Mouse (Mus musculus) testis, adult 2 months (tissue): ENCODE data around the gene St8sia6. TPM values are rescaled to one million over a fixed set of nuclear protein-coding genes. Genes with fewer than 3 reads are reported as not detected.

Experiments
- H3K27ac ChIP-seq: fragments of 200-500 bp; 2 replicates; pipeline ENCODE4 v1.5.1; 2012; ENCODE audit warnings: low read depth, low read length; ENCODE audit not compliant: control insufficient read depth, insufficient read depth
- H3K27me3 ChIP-seq: fragments of 200-500 bp; 2 replicates; pipeline ENCODE4 v1.6.1; 2012; ENCODE audit warnings: mild to moderate bottlenecking, low read length, moderate library complexity; ENCODE audit not compliant: control insufficient read depth, insufficient read depth
- H3K36me3 ChIP-seq: fragments of 200-500 bp; 2 replicates; pipeline ENCODE4 v1.6.1; 2012; ENCODE audit warnings: mild to moderate bottlenecking, low read length; ENCODE audit not compliant: control insufficient read depth, insufficient read depth
- H3K4me1 ChIP-seq: fragments of 200-500 bp; 2 replicates; pipeline ENCODE4 v1.6.1; 2012; ENCODE audit warnings: low read length; ENCODE audit not compliant: control insufficient read depth, insufficient read depth
- H3K4me3 ChIP-seq: fragments of 200-500 bp; 2 replicates; pipeline ENCODE4 v1.5.1; 2012; ENCODE audit warnings: low read depth, mild to moderate bottlenecking, low read length, moderate library complexity, mixed read lengths; ENCODE audit not compliant: control insufficient read depth
- CTCF ChIP-seq: fragments of 200-500 bp; IDR thresholded peaks from 2 replicates; pipeline ENCODE4 v1.5.1; 2012; ENCODE audit warnings: low read depth, mild to moderate bottlenecking, inconsistent platforms, low read length, moderate library complexity; ENCODE audit not compliant: control insufficient read depth, insufficient read depth, insufficient replicate concordance
- POLR2A ChIP-seq: fragments of 200-500 bp; IDR thresholded peaks from 2 replicates; pipeline ENCODE4 v1.6.1; 2012; ENCODE audit warnings: low read depth, mild to moderate bottlenecking, inconsistent platforms, low read length, moderate library complexity; ENCODE audit not compliant: control insufficient read depth
- polyA plus RNA-seq: library from polyadenylated mRNA; depleted of rRNA; stranded (reverse); fragments of >200 nt; gene quantifications from 2 replicates; pipeline ENCODE4 v1.2.3, GENCODE M21; 2012

St8sia6 gene
- polyA plus RNA-seq, 1 experiment, result 0.07 TPM

DNA sequence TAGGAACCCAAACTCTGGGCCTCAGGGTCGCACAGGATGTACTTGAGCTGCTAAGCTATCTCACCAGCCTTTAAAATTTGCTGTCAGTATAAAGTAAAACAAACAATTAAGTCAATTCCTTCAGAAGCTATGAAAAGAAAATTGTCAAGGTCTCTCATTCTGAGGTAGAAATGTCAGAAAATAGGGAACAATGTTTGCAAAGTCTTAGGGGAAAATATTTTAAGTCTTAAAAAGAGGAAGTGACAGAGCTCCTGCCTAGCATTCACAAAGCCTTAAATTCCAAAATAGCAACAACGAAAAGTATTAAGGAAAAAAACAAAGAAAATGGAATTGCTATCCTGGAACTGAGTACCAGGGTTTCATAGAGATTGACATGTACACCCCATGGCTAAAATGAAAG, 8.6 kb downstream of the St8sia6 start:
- TF ChIP-seq CTCF (no peak), POLR2A (no peak)
- no peaks in the 10 kb centered on the region for H3K36me3 ChIP-seq
- no peaks in the 10 kb centered on the region for H3K4me1 ChIP-seq
- no peak overlapping the region for H3K4me3 ChIP-seq
- H3K27me3 ChIP-seq, result no peaks in the 10 kb centered on the region
- H3K27ac ChIP-seq, result no peak overlapping the region

DNA sequence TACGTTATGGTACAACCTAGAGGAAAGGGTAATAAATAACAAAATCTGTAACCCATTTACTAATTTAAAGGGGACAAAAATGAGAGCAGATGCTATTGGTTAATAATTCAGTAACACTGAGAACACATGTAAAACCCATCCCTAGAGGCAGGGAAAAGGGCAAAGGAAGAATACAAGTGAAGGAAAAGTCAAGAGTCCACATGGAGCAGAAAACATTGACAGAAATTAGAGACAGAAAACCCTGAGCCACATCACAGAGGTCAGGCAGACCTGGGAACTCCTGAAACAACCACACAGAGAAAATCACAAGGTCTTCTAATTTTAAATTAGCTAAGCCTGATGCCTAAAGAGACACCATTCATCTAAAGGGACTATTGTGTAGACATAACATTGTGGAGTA, 9.4 kb downstream of the St8sia6 start:
- Histone ChIP-seq H3K27me3 (no peaks in the 10 kb centered on the region), H3K36me3 (no peaks in the 10 kb centered on the region), H3K27ac (no peak overlapping the region), H3K4me1 (no peaks in the 10 kb centered on the region), H3K4me3 (no peak overlapping the region)
- TF ChIP-seq CTCF (no peak), POLR2A (no peak)

DNA sequence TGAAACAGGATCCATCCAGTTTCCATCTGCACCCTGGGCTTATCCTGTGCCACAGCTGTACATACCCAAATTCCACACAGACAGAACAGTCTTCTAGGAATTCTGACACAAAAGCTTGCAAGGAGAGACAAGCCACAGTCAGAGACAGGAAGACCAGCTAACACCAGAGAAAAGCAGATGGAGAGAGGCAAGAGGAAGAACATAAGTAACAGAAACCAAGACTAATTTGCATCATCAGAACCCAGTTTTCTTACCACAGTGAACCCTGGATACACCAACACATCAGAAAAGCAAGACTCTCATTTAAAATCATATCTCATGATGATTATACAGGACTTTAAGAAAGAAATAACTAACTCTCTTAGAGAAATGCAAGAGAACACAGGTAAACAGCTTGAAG, 16.8 kb downstream of the St8sia6 start:
- H3K4me3 ChIP-seq, result no peak overlapping the region
- H3K36me3 ChIP-seq, result no peaks in the 10 kb centered on the region
- H3K4me1 ChIP-seq, result no peaks in the 10 kb centered on the region
- TF ChIP-seq CTCF (no peak), POLR2A (no peak)
- H3K27me3 ChIP-seq, result no peaks in the 10 kb centered on the region
- no peak overlapping the region for H3K27ac ChIP-seq

DNA sequence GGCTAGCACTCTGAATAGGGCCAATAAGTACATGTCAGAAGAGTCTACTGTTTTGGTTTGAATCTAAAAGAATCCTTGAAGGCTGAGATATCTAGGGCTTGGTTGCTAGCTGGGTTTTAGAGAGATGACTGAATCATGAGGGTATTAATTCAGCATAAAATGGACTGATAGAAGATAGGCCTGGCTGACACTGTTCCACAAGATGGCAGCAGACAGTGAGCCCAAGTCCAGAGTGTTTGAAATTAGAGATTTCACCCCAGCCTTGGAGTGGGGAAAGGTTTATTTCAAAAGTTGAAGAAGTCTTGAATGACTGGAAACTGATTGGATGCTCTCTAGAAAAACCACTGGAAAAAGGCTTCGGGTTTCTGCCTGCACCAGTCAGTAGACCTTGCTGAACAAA, 17.4 kb downstream of the St8sia6 start:
- TF ChIP-seq CTCF (no peak), POLR2A (no peak)
- Histone ChIP-seq H3K27ac (no peak overlapping the region), H3K4me1 (no peaks in the 10 kb centered on the region), H3K27me3 (no peaks in the 10 kb centered on the region), H3K4me3 (no peak overlapping the region), H3K36me3 (no peaks in the 10 kb centered on the region)

DNA sequence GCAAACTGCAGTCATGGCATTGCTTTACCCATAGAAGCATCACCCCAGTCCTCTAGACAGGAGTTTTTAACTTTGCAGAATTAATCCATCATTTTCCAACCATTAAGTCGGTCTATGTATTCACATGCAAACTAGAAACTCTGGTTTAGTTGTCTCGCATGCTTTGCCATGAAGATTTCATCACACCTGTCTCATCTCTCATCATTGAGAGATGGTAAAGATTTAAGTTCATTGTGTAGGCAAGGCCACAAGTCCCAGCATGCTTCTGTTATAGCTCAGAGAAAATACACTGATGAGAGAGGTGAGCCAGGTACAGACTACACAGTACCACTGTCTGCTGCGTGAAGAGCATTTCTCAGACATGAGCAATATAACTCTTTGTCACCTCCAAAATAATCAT, 18.8 kb downstream of the St8sia6 start:
- TF ChIP-seq POLR2A (no peak), CTCF (no peak)

DNA sequence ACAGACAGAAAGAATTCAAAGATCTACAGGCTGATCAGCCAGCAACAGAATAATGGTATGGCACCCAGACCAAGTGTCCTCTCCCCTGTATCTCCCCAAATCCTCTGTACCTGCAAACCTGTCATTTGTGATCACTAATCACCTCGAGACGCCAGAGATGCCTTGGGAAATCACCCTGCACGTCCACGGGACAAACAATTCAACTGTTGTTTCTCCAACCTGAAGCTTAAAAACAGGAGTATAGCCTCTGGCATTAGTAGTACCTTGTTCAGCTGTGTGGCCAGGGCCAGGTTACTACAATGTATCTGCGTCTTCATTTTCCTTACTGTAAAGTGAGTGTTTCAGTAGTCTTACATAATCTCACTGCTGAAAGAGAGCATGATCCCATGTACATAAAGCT, 25.3 kb downstream of the St8sia6 start:
- Histone ChIP-seq H3K27ac (no peak overlapping the region), H3K4me1 (no peaks in the 10 kb centered on the region), H3K4me3 (no peak overlapping the region), H3K27me3 (no peaks in the 10 kb centered on the region), H3K36me3 (no peaks in the 10 kb centered on the region)
- TF ChIP-seq CTCF (no peak), POLR2A (no peak)

More for the DNA sequence above, 18.8 kb downstream of the St8sia6 start:
- Histone ChIP-seq H3K4me3 (no peak overlapping the region), H3K4me1 (no peaks in the 10 kb centered on the region), H3K36me3 (no peaks in the 10 kb centered on the region), H3K27ac (no peak overlapping the region), H3K27me3 (no peaks in the 10 kb centered on the region)

DNA sequence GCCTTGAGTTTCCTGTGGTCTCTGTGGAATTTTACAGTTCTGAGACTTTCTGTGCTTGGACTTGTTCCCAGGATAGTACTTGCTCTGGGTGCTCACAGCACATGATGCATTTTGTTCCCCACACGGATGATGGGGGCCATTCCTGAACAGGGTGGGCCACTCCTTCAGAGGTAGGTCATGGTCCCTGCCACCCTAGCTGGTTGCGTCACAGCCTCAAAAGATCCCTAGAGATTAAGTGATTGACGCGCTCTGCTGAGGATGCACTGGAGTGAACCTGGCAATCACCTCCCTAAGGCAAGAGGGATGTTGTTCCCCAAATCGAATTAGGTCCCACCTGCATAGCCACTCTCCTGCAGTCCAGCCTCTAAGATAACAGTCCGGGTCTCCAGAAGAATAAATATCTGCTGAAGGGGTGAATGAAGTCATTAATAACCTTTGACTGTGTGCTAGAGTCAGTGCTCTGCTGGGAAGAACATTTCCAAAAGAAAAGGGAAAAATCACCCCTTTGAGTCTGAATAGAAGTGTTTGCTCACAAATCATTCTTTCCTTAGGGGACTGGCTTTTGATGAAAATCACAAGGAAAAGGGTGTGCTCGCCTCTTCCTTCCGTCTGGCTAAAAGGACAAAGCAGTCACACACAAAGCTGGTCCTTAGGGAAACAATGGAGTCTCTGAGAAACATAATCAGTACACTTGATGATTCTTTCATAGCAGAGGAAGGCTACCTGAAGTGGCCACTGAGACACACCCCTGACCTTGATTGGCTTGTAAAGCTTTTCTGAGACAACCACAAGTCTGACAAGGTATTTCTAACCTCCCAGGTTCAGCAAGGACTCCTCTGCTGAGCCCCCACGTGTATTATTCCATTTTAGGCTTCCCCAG, 26.1 kb downstream of the St8sia6 start:
- no peak overlapping the region for H3K4me3 ChIP-seq
- H3K27me3 ChIP-seq, result no peaks in the 10 kb centered on the region
- no peaks in the 10 kb centered on the region for H3K36me3 ChIP-seq
- TF ChIP-seq CTCF (no peak), POLR2A (no peak)
- no peak overlapping the region for H3K27ac ChIP-seq
- no peaks in the 10 kb centered on the region for H3K4me1 ChIP-seq
